Mouse (Mus musculus) forebrain, embryonic 14.5 days (tissue): ENCODE results near the gene Timm8a2. TPM values are rescaled to one million over a fixed set of nuclear protein-coding genes. Genes with fewer than 3 reads are reported as not detected.

Source experiments
- ATAC-seq: fragments of 200-750 bp; cut with Nextera tagmentation; 2 replicates; pipeline ENCODE4 v1.8.0; 2017; ENCODE audit warnings: mild to moderate bottlenecking, moderate library complexity
- DNase-seq: peaks from one replicate; pipeline ENCODE4 v3.0.0-alpha.2; 2015; ENCODE audit warnings: low spot score
- H3K27ac ChIP-seq: fragments of 300-500 bp; sonication (generic); 2 replicates; pipeline ENCODE4 v1.5.1; 2014; ENCODE audit warnings: low read depth, mild to moderate bottlenecking, control low read depth, low read length, moderate library complexity
- H3K27me3 ChIP-seq: fragments of 300-500 bp; sonication (generic); replicated peaks from 2 replicates; pipeline ENCODE4 v1.6.1; 2014; ENCODE audit warnings: low read length, control low read depth, mixed read lengths; ENCODE audit not compliant: control insufficient read depth, insufficient read depth
- H3K36me3 ChIP-seq: fragments of 300-500 bp; sonication (generic); 2 replicates; pipeline ENCODE4 v1.6.1; 2014; ENCODE audit warnings: low read length, control low read depth; ENCODE audit not compliant: control insufficient read depth, insufficient read depth
- H3K4me1 ChIP-seq: fragments of 300-500 bp; sonication (generic); 2 replicates; pipeline ENCODE4 v1.6.1; 2014; ENCODE audit warnings: antibody characterized with exemption, low read length, control low read depth; ENCODE audit not compliant: control insufficient read depth, insufficient read depth
- H3K4me2 ChIP-seq: fragments of 300-500 bp; sonication (generic); 2 replicates; pipeline ENCODE4 v1.6.1; 2014; ENCODE audit warnings: mild to moderate bottlenecking, control low read depth, low read length
- H3K4me3 ChIP-seq: fragments of 300-500 bp; sonication (generic); 2 replicates; pipeline ENCODE4 v1.5.1; 2014; ENCODE audit warnings: low read depth, low read length, control low read depth
- H3K9ac ChIP-seq: fragments of 300-500 bp; sonication (generic); 2 replicates; pipeline ENCODE4 v1.6.1; 2014; ENCODE audit warnings: mild to moderate bottlenecking, low read length, control low read depth, moderate library complexity
- H3K9me3 ChIP-seq: fragments of 300-500 bp; sonication (generic); replicated peaks from 2 replicates; pipeline ENCODE4 v1.6.1; 2016; ENCODE audit warnings: low read length, control low read depth, mixed read lengths; ENCODE audit not compliant: control insufficient read depth
- WGBS: fragments of 180-500 bp; shearing (Covaris S2); extraction: QIAGEN DNeasy Blood & Tissue Kit; methylation state at CpG from one replicate; pipeline ENCODE4 v1.1.7; 2014; 5-methylcytosine and 5-hydroxymethylcytosine counted together
- polyA plus RNA-seq: library from polyadenylated mRNA; unstranded; fragments of >200 nt; fragmentation: Nextera tagmentation; extraction: Ambion mirVana; gene quantifications from 2 replicates; pipeline ENCODE4 v1.2.1, GENCODE M21; 2014

Timm8a2 gene
- polyA plus RNA-seq, 1 experiment from 2014 or later = not detected

DNA sequence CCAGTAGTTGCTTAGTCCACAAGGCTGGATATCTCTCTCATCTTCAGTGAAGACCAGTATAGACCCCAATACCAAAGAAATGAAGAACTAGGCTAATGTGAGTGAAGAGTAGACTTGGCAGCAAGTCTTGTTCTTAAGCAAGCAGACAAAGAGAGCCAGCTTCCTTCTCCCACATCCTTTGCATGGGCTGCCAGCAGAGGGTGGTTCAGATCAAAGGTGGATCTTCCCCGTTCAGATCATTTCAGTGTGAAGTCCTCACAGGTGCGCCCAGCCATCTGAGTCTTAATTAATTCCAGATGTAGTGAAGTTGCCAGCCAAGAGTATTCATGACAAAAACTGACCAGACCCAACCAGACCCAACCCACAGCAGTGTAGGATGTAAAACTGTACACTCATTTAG is 16.5 kb upstream of the Timm8a2 start:
- no peak for ATAC-seq
- no peaks in the 10 kb centered on the region for H3K9me3 ChIP-seq
- peaks cover 22% of the 10 kb centered on the region for H3K36me3 ChIP-seq
- no peak overlapping the region for H3K4me2 ChIP-seq
- H3K9ac ChIP-seq = no peak overlapping the region
- no peak overlapping the region for H3K4me3 ChIP-seq
- H3K4me1 ChIP-seq = no peaks in the 10 kb centered on the region
- 90% methylated on average over 2 of the region's 2 CpGs for WGBS
- no peaks in the 10 kb centered on the region for H3K27me3 ChIP-seq
- DNase-seq = no peak
- H3K27ac ChIP-seq = no peak overlapping the region

DNA sequence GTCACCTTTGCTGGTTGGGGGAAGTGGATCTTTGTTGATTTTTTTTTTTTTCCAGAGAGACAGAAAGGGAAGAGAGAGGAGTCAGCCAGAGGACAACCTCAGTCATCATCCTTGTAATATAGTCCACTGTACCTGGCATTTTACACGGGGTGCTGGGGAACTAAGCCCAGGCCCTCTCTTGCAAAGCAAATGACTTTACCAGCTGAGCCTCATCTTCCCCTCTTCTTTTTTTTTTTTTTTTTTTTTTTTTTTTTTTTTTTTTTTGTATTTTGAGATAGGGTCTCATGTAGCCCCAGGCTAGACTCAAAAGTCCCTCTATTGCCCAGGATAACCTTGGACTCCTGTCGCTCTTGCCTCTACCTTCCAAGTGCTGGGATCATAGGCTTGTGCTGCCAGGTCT is 15.1 kb upstream of the Timm8a2 start:
- Histone ChIP-seq H3K9ac (no peak overlapping the region), H3K4me3 (no peak overlapping the region), H3K27ac (no peak overlapping the region), H3K4me1 (no peaks in the 10 kb centered on the region), H3K27me3 (no peaks in the 10 kb centered on the region), H3K9me3 (no peaks in the 10 kb centered on the region), H3K4me2 (no peak overlapping the region), H3K36me3 (peaks cover 26% of the 10 kb centered on the region)
- DNase-seq = no peak
- 91% methylated on average over 2 of the region's 2 CpGs for WGBS
- no peak for ATAC-seq

DNA sequence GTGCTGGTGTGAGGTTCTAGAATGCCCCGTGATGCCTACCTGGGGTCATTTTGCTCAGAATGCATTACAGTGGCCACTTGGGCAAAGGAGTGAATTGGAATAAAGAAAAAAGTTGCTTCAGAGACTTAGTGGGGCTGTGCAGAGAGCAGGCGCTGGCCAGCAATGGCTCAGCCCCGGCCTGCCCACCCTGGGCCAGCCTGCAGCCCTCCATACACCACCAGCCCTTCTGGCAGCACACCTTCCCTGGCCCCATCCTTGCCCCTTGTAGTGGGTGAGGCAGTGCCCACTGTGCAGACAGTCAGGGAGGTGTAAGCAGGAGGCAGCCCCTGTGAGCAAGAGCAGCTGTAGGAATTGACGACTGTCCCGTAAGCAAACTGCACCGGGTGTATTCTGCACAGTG is 13.9 kb upstream of the Timm8a2 start:
- Histone ChIP-seq H3K4me1 (no peaks in the 10 kb centered on the region), H3K27me3 (no peaks in the 10 kb centered on the region), H3K36me3 (peaks cover 26% of the 10 kb centered on the region), H3K27ac (no peak overlapping the region), H3K9ac (no peak overlapping the region), H3K9me3 (no peaks in the 10 kb centered on the region), H3K4me3 (no peak overlapping the region), H3K4me2 (no peak overlapping the region)
- DNase-seq = no peak
- no peak for ATAC-seq
- 93% methylated on average over 6 of the region's 6 CpGs for WGBS

DNA sequence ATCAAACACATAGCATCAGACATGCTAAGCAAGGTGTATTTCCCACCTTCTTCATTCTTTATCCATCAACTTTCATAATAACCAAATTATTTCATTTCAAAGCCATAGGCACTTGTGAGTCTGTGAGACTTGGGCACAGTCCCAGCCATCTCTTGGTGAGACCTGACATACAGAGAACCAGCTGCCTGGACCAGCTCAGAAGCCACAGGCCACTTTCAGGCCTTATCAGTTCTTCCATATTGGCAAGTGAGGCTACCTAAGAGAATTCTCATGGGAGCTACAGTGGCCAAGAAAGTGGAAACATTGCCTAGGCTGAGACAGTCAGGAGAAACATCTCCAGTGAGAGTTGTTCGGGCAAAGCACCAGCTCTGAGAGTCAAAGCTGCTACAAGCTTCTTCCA is 11.4 kb upstream of the Timm8a2 start:
- no peaks in the 10 kb centered on the region for H3K9me3 ChIP-seq
- H3K4me1 ChIP-seq = no peaks in the 10 kb centered on the region
- DNase-seq (no peak), ATAC-seq (no peak)
- H3K4me2 ChIP-seq = no peak overlapping the region
- H3K4me3 ChIP-seq = no peak overlapping the region
- peaks cover 26% of the 10 kb centered on the region for H3K36me3 ChIP-seq
- no peak overlapping the region for H3K9ac ChIP-seq
- H3K27me3 ChIP-seq = no peaks in the 10 kb centered on the region
- WGBS = 93% methylated on average over 1 of the region's 1 CpGs
- no peak overlapping the region for H3K27ac ChIP-seq

DNA sequence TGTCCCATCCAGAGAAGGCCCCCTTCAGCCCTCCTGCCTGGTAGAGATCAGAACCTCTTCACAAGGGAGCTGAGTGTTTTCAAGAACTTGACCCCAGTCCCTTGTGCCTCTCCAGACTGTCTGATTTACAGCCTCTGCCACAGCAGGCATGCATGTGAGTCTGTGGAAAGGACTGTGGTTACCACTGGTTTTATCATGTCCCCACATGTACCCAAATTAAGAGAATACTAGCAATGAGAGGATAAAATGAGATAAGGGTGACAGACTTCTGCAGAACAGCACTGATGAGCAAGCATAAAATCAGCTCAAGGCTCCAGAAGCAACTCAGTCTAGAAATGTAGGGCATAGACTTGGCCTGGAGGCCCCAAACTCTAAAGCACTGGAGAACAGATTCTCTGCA is 10.5 kb upstream of the Timm8a2 start:
- Histone ChIP-seq H3K9me3 (no peaks in the 10 kb centered on the region), H3K4me2 (no peak overlapping the region), H3K27ac (no peak overlapping the region), H3K36me3 (peaks cover 26% of the 10 kb centered on the region), H3K9ac (no peak overlapping the region), H3K4me1 (no peaks in the 10 kb centered on the region), H3K4me3 (no peak overlapping the region), H3K27me3 (no peaks in the 10 kb centered on the region)
- ATAC-seq (no peak), DNase-seq (no peak)

DNA sequence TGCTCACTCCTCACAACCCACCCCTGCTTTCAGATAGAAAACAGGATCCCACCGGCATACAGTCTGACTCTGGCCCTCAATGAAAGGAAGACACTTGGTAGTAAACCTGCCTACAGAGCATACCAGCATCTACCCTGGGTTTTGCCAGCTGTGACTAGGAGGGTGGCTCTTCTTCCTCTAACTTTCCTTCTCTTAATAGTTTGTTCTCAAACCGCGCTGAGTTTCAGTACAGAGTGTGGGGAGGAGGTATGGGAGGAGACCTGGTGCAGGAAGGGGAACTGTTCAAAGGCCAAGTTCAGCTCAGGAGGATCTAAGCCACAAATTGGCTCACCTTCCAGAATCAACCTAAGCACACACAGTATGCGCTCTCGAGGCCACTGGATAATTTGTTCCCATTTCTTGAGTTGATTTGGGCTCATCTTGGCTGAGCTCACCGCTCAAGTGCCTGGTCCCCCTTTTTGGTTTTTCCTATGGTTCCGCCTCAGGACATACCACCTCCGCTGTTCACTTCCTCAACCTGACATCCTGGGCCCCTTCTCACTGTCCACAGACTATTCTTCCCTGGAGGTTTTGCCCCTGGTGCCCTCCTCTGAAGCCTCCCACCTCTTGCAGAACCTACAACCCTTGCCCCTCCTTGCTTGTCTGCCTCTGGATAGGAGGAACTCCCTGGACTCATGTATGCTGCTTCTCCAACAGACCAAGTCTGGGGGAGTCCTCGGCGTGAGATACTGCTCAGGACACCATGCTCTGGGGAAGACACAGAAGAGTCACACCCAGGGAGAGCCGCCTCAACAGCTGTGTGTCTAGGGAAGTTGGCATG is 5.3 kb upstream of the Timm8a2 start:
- Histone ChIP-seq H3K9me3 (no peaks in the 10 kb centered on the region), H3K27ac (no peak overlapping the region), H3K4me3 (no peak overlapping the region), H3K36me3 (no peaks in the 10 kb centered on the region), H3K4me2 (no peak overlapping the region), H3K27me3 (no peaks in the 10 kb centered on the region), H3K9ac (no peak overlapping the region), H3K4me1 (no peaks in the 10 kb centered on the region)
- ATAC-seq (no peak), DNase-seq (no peak)
- 92% methylated on average over 11 of the region's 11 CpGs for WGBS

DNA sequence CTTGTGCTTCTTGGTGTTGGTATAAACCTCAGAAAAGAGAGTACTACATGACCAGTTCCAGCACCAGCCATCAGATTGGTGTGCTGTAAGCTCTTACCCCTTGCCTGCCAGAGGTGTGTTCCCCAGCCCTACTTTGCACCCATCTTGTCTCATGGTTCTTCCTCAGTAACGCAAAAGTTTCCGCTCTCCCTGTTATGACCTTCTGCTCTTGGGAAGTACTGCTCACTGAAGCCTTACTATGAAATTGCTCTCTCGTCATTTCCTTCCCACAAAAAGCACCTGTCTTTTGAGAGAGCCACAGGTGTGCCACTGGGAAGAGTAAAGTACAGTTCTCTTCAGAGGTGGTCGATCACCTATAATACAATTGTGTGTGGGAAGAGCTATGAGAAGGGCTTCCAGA is 4.6 kb upstream of the Timm8a2 start:
- WGBS = 90% methylated on average over 4 of the region's 4 CpGs

DNA sequence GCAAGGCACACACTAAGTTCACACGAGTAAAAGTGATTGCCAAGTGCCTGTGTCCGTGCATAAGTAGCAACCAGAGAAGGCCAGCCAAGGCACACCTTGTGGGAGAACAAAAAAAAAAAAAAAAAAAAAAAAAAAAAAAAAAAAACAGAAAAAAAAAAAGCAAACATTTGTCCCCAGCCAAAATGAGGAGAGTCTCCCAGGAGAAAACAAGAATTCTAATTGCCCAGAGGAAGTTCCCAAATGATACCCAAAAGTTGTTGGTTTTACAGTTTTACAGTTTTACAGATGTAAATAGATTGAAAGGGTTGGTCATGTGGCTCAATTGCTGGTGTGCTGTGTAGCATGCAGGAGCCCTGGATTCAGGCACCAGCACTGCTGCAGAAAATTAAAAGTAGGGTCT is 2.4 kb upstream of the Timm8a2 start:
- WGBS = 88% methylated on average over 2 of the region's 2 CpGs
- no peak overlapping the region for H3K4me2 ChIP-seq
- H3K27me3 ChIP-seq = no peaks in the 10 kb centered on the region
- H3K4me3 ChIP-seq = no peak overlapping the region
- DNase-seq (no peak), ATAC-seq (no peak)
- no peaks in the 10 kb centered on the region for H3K36me3 ChIP-seq
- H3K9ac ChIP-seq = no peak overlapping the region
- H3K4me1 ChIP-seq = no peaks in the 10 kb centered on the region
- H3K27ac ChIP-seq = no peak overlapping the region
- H3K9me3 ChIP-seq = no peaks in the 10 kb centered on the region

More for the DNA sequence above, 4.6 kb upstream of the Timm8a2 start:
- Histone ChIP-seq H3K4me2 (no peak overlapping the region), H3K4me1 (no peaks in the 10 kb centered on the region), H3K4me3 (no peak overlapping the region), H3K36me3 (no peaks in the 10 kb centered on the region), H3K9me3 (no peaks in the 10 kb centered on the region), H3K27me3 (no peaks in the 10 kb centered on the region), H3K9ac (no peak overlapping the region), H3K27ac (no peak overlapping the region)
- ATAC-seq = no peak
- DNase-seq = no peak

DNA sequence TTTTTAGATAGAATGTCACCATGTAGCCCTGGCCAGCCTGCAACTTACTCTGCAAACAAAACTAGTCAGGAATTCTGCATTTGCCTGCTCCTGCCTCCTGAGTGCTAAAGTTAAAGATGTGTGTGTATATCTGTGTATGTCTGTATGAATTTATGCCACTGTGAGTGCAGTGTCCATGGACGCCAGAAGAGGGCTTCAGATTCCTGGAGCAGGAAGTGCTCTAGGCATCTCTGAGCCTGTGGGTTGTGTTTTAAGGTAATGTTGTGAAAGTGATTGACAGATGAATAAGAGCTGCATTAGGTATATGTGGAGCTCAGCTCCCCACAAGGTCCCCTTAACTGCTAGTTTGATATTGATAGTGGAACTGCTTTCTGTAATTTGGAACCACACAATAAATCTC is 707 bp downstream of the Timm8a2 start:
- Histone ChIP-seq H3K4me3 (no peak overlapping the region), H3K27ac (no peak overlapping the region), H3K36me3 (no peaks in the 10 kb centered on the region), H3K4me1 (no peaks in the 10 kb centered on the region), H3K9ac (no peak overlapping the region), H3K9me3 (no peaks in the 10 kb centered on the region), H3K4me2 (no peak overlapping the region), H3K27me3 (no peaks in the 10 kb centered on the region)
- ATAC-seq (no peak), DNase-seq (no peak)
- 88% methylated on average over 1 of the region's 1 CpGs for WGBS
